Mouse (Mus musculus) c-Kit-positive CD71-negative TER-119-negative erythroid progenitor cells, embryonic 14.5 days (primary cell): ENCODE data around the gene Nrp2.

Source experiments
- DNase-seq: peaks from one replicate; pipeline ENCODE4 v3.0.0-alpha.2; 2013; ENCODE audit warnings: low read depth

The Nrp2 gene

DNA sequence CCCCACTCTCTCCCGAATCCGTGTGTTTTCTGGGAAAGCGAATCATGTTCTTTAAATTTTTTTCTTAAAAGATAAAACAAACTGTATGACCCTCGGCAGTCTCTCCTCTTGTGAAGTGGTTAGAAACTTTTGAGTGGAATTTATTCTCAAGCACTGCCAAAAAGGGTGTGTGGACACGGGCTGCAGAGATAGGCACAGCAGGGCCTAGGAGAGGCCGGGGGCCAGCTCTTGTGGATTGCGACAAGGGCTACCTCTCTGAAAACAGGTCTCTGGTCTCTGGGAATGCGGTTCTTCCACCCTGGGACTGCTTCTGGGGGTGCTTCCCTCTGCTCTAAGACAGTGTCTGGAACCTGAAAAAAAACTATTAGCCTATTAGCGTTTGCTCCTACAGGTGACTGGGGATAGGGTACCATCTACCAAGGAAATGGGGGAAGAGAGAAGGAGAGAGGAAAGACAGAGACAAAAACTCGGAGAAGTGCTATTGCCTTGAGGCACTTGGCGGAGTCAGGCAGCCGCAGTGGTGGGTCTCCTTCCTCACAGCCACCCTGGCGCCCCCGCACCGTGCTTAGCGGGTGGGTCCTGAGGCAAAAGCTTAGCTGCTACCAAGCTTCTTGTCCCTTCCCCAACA lies 1.9 kb downstream of the Nrp2 start:
- no peak for DNase-seq

DNA sequence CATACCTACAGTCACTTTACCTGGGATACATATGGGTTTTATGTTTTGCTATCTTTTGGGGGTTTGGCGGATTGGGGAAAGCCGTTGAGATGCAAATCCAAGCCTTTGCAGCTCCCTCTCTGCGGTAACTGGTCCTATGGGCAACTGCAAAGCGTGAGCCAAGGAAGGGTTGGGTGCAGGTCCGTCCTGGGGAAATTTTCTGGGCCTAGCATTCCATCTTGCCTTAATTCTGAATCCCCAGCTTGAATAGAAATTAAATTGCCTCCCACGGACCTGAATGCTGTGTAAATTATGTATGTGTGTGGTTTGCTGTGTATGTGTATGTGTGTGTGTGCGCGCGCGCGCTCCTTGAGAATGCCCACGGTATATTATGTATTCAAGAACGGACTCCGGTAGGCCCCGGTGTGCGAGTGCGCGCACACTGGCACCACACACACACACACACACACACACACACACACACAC lies 2.5 kb downstream of the Nrp2 start:
- no peak for DNase-seq

DNA sequence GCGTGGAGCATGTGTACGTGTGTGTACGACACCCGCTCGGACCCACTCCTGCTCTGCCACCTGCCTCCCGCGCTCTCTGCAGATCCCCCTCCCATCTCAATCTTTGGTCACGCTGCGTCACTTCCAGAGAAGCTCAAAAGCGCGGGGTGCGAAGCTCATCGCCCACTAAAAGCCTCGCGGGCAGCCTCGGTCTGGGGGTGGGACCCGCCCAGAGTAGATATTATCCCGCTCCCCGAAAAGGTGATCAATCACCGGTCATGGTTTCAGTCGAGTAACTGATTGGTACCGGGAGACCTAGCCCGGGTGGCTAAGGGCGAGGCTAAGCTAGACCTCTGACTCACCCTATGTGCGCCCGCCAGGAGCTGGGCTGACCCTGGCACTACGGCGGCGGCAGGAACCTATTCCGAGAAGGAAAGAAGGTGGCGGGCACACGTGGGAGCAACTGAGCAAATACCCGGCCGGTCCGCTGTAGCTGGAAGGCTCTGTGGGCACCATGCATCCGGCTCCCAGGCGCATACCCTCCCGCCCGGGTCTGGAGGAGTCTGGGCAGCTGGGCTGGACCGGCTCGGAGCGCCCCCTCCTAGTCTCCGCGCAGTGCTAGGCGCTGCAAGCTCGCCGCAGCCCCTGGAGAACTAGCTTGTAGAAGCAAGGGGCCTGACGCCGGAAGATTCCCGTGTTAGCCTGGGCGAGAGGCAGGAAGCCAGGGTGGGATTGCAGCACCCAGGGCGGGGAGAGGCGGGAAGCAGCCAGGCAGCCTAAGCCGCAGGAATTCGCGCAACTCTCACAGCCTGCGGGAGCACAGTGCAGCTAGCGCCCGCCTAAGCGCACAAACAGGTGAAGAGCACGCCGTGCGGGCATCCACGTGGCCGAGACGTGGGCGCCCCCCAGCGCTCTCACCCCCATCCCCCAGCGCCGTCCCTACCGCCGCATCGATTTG lies 3.3 kb downstream of the Nrp2 start:
- DNase-seq = no peak

DNA sequence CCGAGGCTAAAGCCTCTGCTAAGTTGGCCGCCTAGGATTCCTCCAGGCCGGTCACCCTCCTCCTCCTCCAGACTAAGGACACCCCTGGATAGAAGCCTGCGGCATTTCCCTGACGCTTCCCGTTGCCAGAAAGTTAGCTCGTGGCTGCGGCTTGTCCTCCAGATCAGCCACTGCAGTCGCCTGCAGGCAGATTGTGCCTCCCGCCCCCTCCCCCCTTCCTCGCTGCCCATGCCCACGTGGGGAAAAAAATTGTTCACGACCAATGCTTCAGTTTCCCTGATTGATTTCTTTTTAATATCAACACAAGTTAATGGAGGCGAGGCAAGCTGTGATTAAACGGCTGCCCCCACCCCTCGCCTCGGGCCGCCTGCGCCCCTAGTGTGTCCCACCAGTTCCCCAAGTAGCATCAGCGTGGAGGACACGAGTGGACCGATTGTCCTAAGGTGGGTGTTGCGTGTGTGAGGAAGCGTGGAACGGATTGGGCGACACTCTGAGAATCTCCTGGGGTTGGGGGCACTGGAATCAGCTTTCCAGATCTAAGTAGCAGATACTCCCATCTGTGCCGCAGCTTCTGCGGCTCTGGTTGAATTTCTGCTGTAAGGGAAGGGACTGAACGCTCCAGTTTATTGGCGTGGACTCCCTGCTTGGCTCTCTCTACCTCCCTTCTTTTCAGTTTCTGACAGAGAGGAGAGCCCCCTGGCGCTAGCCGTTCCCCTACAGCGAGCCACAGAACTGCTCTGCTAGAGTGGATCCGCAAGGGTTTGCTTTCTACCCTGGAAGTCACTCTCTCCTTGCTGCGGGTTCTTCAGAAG lies 4.2 kb downstream of the Nrp2 start:
- DNase-seq = no peak

DNA sequence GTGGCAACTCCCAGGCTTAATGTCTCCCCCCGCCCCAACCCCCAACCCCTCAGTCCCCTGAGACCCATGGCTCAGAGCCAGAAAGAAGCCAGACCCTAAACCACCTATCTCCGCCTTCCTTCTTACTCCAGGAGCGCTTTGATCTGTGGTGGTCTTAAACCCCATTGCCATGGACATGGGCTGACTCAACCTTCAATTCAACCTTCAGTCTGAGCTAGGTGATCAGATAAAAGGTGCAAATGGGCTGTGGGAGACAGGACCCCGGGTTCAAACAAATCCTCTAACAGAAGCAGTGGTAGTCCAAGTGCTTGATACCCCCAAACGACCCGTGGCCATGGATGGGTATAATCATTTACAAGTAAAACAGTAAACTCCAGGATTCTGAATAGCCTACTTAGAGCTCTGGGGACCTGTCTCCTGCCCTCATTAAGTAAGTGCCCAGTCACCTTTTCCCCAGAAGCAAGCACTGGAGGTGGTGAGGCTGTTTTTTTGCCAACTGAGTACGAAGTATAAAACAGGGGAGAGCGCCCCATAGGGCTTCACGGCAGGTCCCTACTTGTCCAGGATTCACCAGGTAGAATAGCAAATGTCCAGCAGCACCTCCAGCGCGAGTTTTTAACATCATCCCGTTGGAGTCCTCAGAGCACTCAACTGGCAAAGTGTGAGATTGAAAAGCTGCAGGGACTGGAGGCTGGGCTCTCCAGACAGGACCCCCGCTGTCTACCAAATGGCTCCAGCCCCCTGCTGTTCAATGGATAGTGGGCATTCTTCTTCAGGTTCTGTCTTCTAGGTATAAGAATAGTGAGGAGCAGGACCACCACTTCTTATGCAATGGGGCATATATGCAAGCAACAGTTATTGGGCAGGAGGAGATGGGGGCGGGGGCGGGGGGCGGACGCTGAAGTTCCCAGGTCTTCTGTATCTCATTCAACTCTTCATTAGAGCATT lies 5.1 kb downstream of the Nrp2 start:
- no peak for DNase-seq

DNA sequence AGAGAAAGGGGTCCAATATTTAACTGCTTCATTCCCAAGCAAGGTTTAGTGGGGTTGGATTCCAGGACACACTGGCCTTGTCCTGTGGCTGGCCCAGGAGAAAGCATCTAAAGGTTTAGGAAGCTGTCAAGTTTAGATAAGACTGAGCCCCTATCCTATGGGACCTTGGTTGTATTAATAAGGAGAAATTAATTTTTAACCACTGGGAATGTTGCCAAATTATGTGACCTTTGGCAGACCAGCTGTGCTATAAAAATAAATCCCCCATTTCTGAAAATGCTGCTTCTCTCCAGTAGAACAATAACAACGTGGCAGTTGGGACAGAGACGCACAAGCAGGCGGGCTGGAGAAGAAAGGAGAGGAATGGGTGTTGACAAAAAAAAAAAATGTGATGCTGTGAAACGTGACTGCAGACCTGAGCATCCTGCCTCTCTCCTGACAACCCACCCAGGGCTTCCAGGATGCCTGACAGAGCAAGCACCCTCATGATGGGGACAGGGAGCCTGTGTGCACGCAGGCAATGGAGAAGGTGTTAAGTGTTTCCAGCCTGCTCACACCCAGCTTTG lies 6.8 kb downstream of the Nrp2 start:
- DNase-seq = no peak

DNA sequence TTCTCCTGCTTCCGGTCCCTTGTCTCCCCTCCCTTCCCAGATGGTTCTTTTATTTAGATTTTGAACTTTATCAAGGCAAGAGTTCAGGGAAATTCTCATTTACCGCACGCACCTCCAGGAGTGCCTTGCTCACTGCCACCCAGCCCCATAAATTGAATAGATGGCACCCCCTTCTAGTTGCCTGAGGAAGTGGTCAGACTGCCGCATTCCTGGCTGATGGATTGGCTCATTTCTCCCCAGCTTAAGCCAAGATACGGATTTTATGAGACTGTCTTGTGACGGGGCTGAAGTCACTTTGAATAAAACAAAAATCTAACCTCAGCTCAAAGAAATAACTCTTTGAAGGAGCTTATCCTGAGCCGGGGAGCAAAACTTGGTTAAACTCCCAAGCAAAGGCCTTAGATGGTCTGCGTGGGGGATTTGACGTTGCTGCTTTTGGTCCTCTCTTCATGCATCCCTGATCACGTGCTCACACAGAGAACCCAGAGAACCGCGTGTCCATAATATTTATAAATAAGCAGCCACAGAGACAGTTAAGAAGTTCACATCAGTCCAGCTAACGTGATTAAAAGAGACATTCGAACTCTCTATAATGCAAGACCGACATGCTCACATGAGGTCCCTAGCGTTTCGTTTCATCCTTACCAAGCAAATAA lies 10.1 kb downstream of the Nrp2 start:
- DNase-seq = no peak

DNA sequence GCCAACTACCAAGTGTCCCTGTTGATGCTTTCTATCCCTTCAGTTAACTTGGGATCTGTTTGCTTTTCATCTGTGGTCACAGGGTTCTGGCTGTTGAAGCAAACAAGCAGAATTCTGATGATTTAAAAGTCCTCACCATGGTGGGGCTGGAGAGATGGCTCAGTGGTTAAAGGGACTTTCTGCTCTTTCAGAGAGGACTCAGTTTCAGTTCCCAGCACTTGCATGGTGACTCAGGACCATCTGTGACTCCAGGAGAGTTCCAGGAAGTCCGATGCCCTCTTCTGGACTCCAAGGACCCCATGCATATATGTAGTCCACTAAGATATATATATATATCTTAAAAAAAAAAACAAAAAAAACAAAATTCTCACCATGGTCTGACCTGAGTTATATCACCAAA lies 11.9 kb downstream of the Nrp2 start:
- no peak for DNase-seq

DNA sequence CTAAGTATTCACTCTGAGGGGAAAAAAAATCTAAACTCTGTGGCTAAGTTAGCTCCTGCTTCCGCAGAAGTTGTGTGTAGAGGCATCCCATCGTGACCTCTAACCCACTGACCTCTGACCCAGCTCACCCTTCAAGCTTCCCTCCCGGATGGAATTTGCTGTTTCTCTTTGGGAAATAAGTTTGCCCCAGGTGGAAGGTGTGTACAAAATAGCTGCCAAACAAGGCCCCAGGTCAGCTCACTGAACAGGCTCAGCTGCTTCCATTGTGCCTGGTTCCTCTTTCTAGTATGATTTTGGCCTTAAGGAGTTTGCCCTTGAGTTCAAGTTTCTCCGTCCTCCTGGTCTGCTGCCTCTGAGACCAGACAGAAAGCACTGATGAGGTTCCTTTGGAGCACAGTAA lies 12.6 kb downstream of the Nrp2 start:
- DNase-seq = no peak

DNA sequence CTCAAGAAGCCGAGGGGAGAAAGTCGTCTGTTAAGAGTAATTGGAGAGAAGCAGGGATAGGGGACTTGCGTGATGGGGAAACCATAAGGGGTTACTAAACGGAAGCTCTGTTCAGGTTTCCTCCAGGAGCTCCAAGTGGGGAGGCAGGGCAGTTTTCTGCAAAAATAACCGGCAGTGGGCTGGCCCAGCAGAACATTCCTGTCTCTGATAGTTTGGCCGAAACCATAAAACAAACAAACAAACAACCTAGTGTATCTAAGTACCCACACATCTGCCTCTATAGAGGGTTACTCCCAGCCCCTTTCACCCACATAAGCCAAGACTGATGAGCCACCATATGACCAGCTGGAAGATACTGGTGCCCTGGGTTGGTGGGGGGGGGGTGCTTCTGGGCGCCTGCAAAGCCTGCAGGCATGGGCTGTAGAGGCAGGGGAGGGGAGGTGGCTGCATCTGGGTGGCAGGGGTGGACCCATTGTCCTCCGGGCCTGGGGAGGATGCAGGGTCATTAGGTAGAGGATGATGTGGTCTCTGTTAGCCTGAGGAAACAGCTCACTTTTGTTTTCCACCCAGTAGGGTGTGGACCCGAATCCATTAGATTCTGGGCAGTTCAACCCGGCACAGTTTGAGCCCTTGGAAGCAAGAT lies 13.9 kb downstream of the Nrp2 start:
- DNase-seq = no peak

DNA sequence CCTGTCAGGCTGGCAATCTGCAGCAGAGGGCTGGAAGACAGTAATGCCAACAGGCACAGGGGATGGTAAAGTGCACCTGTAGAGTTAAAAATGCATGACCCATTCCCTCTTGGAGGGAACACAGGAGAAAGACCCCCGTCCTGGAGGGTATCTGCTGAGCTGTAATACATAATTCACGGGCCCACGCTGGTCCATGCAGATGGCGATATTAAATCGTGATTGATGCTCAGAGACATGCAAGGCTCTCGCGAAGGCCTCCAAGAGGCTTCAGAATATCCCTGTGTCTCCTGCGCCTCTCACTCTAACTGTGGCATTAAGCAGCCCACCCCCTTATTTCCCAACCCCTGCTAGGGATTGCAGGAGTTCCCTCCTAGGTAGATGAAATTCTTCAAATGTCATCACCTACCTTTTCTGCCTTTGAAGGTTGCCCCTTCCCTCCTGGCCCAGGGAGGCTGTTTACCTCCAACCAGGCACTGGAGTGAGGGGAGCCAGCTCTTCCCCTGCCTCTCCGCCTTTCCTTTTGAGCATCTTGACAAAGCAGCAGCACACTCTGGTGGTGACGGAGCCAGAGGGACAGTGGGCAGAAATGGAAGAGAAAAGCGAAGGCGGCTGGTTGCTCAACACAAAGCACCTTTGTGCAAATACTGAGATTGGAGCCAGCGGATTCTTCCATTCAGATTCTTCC lies 14.6 kb downstream of the Nrp2 start:
- no peak for DNase-seq

DNA sequence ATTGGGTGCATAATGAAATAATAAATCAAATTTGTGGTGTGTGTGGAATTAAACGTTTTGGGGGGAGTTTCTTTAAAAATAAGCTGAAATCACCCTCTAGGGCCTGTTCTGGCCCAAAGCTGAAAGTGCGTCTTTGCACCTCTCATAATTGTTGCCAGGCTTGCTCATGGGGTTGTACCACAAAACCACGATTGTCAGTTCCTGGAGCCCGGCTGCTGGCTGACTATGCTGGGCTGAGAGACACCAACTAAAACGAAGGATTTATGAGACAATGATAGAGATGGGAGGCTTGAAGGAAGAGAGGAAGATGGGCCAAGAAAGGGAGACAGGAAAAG lies 15.1 kb downstream of the Nrp2 start:
- DNase-seq = no peak

DNA sequence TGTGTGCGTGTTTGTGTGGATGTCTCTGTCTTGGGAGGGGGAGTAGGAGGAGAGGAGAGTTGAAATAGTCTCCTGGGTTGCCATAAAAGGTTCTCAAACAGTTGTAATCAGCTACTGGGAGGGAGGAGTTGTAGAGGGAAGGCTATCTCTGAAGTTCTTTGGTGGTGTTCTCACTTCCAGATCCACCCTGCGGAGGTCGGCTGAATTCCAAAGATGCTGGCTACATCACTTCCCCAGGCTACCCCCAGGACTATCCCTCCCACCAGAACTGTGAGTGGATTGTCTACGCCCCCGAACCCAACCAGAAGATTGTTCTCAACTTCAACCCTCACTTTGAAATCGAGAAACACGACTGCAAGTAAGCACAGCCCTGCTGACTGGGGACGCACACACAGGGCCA lies 15.7 kb downstream of the Nrp2 start:
- no peak for DNase-seq

DNA sequence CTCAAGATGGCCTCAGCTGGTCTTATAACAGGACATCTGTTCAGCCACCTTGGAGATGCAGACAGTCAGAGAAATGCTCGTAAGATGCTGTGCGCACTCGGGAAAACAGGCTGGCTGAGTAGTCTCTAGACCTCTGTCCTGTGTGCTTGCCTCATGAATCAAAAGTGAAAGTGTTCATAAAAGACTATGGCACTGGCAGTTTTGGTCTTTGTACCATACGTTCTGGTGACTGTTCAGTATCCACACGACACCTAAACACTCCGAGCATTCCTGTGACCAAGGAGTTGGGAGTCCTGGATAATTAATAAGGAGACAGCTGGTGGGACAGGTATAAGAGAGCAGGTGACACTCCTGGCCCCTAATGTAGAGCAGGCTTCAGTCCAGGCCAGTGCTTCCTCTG lies 16.7 kb downstream of the Nrp2 start:
- DNase-seq = no peak

DNA sequence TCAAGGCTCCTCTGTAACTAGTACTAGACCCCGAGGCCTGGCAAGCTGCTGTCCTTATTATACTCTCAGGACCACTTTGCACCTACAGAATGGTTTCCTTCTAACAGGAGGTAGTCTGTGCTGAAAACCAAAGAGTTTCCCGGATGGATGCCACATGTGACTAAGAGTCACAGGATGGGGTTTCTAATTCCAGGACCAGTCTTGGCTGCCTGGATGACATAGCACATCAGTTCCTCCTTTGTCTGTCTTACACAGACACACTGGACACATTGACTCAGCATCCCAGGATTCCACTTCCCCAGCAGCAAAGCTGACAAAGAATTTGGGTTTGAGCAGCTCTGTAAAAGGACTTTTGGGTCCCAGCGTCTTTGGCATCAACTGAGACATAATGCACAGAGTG lies 17.1 kb downstream of the Nrp2 start:
- no peak for DNase-seq

DNA sequence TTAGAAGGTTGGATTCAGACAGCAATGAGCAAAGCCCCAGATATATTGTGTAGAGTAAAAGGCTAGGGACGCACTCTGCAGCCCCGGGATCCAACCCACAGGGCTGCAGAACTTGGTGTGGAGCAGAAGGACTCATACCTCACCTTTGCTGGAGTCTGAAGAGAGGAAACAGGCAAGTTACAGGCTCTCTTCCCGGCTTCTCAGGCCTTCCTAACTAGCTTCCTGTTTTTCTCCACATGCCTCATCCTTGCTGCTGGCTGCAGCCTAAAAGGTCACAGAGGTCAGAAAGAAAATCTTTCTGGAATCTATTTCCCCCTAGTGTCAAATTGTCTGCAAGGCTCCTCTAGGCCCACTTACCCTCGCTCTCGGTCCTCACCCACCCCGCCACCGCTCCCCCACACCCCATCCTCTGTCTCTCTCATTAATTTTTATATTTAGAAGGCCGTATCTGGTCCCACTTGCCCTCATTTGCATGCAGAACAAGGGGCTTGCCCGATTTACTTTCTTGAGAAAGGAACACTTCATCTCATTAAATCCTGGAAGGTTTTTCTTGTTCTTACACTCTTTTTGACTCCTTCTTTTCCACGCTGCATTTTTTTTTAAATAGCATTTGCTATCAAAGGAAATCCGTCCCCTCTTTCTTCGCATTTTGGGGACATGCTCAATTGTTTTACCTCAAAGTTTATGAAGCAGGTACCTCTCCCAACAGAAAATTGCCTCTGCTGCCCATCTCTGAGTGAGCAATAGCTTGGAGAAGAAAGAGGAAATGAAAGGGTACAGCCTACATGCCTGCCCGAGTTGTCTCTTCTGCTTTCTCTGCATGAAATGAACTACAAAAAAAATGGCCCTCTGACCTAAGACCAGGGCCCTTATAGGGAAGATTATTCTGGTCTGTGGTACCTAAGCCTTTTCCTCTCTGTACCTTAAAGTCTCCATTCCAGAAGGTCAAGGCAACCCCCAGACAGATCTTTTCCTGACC lies 17.9 kb downstream of the Nrp2 start:
- DNase-seq = no peak

DNA sequence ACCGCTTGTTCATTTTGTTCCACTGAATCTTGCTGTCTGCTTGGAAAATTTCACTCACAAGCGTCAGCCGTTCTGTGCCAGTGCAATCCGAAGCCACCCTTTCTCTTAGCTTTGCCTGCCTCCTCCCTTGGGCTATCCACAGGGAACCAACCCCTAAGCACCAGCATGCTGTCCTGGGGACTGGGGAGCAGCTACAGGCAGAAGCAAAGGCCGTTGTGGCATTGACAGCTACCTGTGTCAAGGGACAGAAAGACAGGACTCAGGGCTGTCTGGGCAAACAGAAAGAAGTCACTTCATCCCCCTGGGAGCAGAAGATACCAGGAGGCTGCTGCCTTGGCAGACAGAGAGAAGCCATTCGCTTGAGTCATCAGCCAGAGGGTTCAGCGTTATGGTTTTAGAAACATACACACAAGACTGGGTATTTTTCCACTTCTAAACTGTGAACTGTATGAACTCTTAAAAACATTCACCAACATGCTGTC lies 18.7 kb downstream of the Nrp2 start:
- no peak for DNase-seq

DNA sequence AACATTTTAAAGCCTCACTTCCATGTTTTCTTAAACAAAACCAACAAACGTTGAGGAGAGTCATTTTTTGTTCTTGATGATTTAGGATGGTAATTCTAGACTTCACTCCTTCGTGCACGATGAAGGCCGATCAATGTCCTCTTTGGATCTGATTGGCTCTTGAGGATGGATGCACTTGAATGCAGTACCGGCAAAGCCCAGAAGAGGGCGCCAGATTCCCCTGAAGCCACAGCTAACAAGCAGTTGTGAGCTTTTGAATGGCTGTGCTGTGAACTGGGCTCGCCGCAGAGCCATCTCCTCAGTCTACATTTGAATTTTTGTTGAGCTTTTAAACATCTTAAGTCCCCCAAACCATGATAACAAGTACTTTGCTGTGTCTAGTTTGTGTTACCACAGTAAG lies 19.4 kb downstream of the Nrp2 start:
- DNase-seq = no peak
